Mouse (Mus musculus) lung, postnatal 0 days (tissue): ENCODE results near the gene Padi2. TPM values are rescaled to one million over a fixed set of nuclear protein-coding genes. Genes with fewer than 3 reads are reported as not detected.

Experiments
- ATAC-seq: fragments of 200-750 bp; cut with Nextera tagmentation; 2 replicates; pipeline ENCODE4 v1.8.0; 2017; ENCODE audit warnings: moderate library complexity
- DNase-seq: peaks from one replicate; pipeline ENCODE4 v3.0.0-alpha.2; 2016; ENCODE audit warnings: low spot score
- H3K27ac ChIP-seq: fragments of 300-500 bp; sonication (generic); 2 replicates; pipeline ENCODE4 v1.5.1; 2014; ENCODE audit warnings: antibody characterized with exemption, mild to moderate bottlenecking, low read length, mixed read lengths
- H3K27me3 ChIP-seq: fragments of 300-500 bp; sonication (generic); replicated peaks from 2 replicates; pipeline ENCODE4 v1.6.1; 2014; ENCODE audit warnings: low read length, mixed read lengths; ENCODE audit not compliant: insufficient read depth
- H3K36me3 ChIP-seq: fragments of 300-500 bp; sonication (generic); 2 replicates; pipeline ENCODE4 v1.6.1; 2014; ENCODE audit warnings: low read length, mixed read lengths; ENCODE audit not compliant: insufficient read depth
- H3K4me1 ChIP-seq: fragments of 300-500 bp; sonication (generic); 2 replicates; pipeline ENCODE4 v1.6.1; 2014; ENCODE audit warnings: antibody characterized with exemption, low read depth, low read length, mixed read lengths; ENCODE audit not compliant: insufficient read depth
- H3K4me2 ChIP-seq: fragments of 300-500 bp; sonication (generic); replicated peaks from 2 replicates; pipeline ENCODE4 v1.6.1; 2014; ENCODE audit warnings: low read depth, mild to moderate bottlenecking, low read length, moderate library complexity, mixed read lengths
- H3K4me3 ChIP-seq: fragments of 300-500 bp; sonication (generic); 2 replicates; pipeline ENCODE4 v1.5.1; 2014; ENCODE audit warnings: low read depth, low read length
- H3K9ac ChIP-seq: fragments of 300-500 bp; sonication (generic); replicated peaks from 2 replicates; pipeline ENCODE4 v1.6.1; 2014; ENCODE audit warnings: low read depth, mild to moderate bottlenecking
- H3K9me3 ChIP-seq: fragments of 300-500 bp; sonication (generic); 2 replicates; pipeline ENCODE4 v1.6.1; 2016; ENCODE audit warnings: low read length, mixed read lengths
- CTCF ChIP-seq: IDR thresholded peaks from 2 replicates; pipeline ENCODE4 v1.5.1; 2016; ENCODE audit warnings: antibody characterized with exemption, mild to moderate bottlenecking
- EP300 ChIP-seq: IDR thresholded peaks from 2 replicates; pipeline ENCODE4 v1.6.1; 2016; ENCODE audit warnings: antibody characterized with exemption, mild to moderate bottlenecking, control low read depth
- WGBS: fragments of 180-500 bp; shearing (Covaris S2); extraction: QIAGEN DNeasy Blood & Tissue Kit; methylation state at CpG from one replicate; pipeline ENCODE4 v1.1.7; 2014; 5-methylcytosine and 5-hydroxymethylcytosine counted together
- polyA plus RNA-seq: library from polyadenylated mRNA; unstranded; fragments of >200 nt; fragmentation: Nextera tagmentation; extraction: Ambion mirVana; gene quantifications from 2 replicates; pipeline ENCODE4 v1.2.1, GENCODE M21; 2015

Gene Padi2
- polyA plus RNA-seq, 1 experiment from 2014 or later: 0.94 TPM

- Histone ChIP-seq H3K27me3 (no peaks in the 10 kb centered on the region), H3K9me3 (no peaks in the 10 kb centered on the region), H3K27ac (no peak overlapping the region), H3K4me3 (no peak overlapping the region), H3K4me2 (no peak overlapping the region), H3K4me1 (no peaks in the 10 kb centered on the region), H3K36me3 (no peaks in the 10 kb centered on the region), H3K9ac (no peak overlapping the region)
- TF ChIP-seq EP300: no peak
- no peak for TF ChIP-seq CTCF
- DNase-seq: no peak
- 92% methylated on average over 14 of the region's 14 CpGs for WGBS
- ATAC-seq: no peak
Measured at GRCm38 (mm10) chr4:140891525-140892162, 14.5 kb upstream of the Padi2 start.

GRCm38 (mm10) chr4:140892163-140892530 lies 14.0 kb upstream of the Padi2 start:
- 52% methylated on average over 1 of the region's 1 CpGs for WGBS
- no peak overlapping the region for H3K27ac ChIP-seq
- H3K27me3 ChIP-seq: no peaks in the 10 kb centered on the region
- no peak for TF ChIP-seq CTCF
- TF ChIP-seq EP300: no peak
- H3K4me1 ChIP-seq: no peaks in the 10 kb centered on the region
- no peak overlapping the region for H3K9ac ChIP-seq
- ATAC-seq: no peak
- DNase-seq: no peak
- no peak overlapping the region for H3K4me2 ChIP-seq
- H3K9me3 ChIP-seq: no peaks in the 10 kb centered on the region
- no peaks in the 10 kb centered on the region for H3K36me3 ChIP-seq
- no peak overlapping the region for H3K4me3 ChIP-seq

DNA sequence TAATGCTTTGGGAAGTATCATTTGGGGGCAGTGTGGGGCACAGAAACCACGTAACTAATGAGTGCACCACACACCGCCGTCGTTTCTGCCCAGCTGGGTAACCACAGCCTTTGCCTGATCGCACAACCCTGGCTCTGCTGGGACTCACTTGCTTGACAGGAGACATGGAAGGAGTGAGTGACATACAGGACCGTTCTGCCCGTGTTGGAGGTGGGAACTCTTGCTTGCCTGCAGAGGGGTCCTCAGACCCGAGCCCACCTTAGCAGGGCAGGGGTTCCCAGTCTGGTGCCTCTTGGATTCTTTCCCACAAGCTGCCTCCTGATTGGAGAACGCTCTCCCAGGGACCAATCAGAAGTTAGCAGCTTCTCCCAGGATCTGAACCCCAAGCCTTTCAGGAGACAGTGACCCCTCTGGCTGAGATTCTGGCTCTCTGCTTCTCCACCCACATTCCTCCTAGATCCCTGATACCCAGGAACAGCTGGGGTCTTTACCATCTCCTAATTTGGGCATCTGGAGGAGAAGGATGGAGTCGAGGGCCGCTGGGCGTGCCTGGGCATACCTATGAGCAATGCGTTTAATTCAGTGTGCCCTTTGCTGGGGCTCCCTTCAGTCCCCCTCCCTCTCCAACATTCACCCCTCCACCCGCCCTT lies 1.2 kb upstream of the Padi2 start:
- ATAC-seq (no peak), DNase-seq (no peak)
- Histone ChIP-seq H3K9ac (no peak overlapping the region), H3K4me2 (no peak overlapping the region), H3K9me3 (no peaks in the 10 kb centered on the region), H3K27ac (no peak overlapping the region), H3K27me3 (0 out of 2 replicates have a peak, but pooled peaks cover 9% of the 10 kb centered on the region), H3K36me3 (no peaks in the 10 kb centered on the region), H3K4me3 (no peak overlapping the region), H3K4me1 (no peaks in the 10 kb centered on the region)
- WGBS: 53% methylated on average over 14 of the region's 14 CpGs
- TF ChIP-seq CTCF (no peak), EP300 (no peak)

- WGBS: 17% methylated on average over 11 of the region's 11 CpGs
- Histone ChIP-seq H3K9ac (no peak overlapping the region), H3K4me2 (peak overlapping the region; percentile 55), H3K4me1 (no peaks in the 10 kb centered on the region), H3K27me3 (0 out of 2 replicates have a peak, but pooled peaks cover 9% of the 10 kb centered on the region), H3K4me3 (peak overlapping the region; percentile 24; the same call in 1 of the 2 replicates), H3K27ac (no peak overlapping the region), H3K36me3 (no peaks in the 10 kb centered on the region), H3K9me3 (no peaks in the 10 kb centered on the region)
- TF ChIP-seq CTCF (no peak), EP300 (no peak)
- ATAC-seq (no peak), DNase-seq (peak; percentile 17)
Measured at GRCm38 (mm10) chr4:140905426-140905871, 695 bp upstream of the Padi2 start.

- no peak for DNase-seq
- Histone ChIP-seq H3K27ac (no peak overlapping the region), H3K4me2 (no peak overlapping the region), H3K27me3 (0 out of 2 replicates have a peak, but pooled peaks cover 9% of the 10 kb centered on the region), H3K36me3 (no peaks in the 10 kb centered on the region), H3K4me1 (no peaks in the 10 kb centered on the region), H3K4me3 (no peak overlapping the region), H3K9ac (no peak overlapping the region), H3K9me3 (no peaks in the 10 kb centered on the region)
- 63% methylated on average over 11 of the region's 11 CpGs for WGBS
- no peak for ATAC-seq
- no peak for TF ChIP-seq EP300
- TF ChIP-seq CTCF: no peak
Measured at GRCm38 (mm10) chr4:140906827-140907280, 710 bp downstream of the Padi2 start.

DNA sequence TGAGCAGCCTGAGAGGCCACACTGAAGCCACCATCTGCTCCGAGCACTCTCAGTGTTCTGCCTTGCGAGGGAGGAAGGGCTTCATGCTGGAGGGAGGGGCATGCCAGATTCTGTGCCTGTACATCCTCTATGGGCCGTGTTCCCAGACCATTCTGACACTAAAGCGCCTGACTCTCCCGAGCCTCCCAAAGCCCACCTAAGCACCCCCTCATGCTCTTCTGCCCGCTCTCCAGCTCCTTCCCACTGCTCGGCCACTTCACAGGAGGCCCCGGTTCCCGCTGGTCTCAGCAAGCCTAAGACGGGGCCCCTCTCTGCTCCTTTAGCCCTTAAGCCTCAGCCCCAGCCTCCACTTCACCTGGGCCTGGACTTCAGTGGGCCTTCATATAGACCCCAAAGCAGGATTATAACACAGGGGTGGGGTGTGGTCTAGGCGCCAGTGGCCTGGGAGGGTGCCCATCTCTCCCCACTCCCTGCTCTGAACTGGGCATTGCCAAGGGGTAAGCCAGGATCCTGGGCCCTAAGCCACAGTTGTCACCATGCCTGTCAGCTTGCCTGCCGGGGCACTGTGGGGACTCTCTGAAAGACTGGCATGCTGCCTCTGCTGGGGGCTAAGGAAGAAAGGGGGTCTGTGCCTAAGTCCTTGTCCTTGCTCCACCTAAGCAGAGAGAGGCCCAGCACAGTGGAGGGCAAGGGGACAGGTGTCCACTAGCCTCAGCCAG lies 1.3 kb downstream of the Padi2 start:
- WGBS: 62% methylated on average over 11 of the region's 12 CpGs
- ATAC-seq: no peak
- Histone ChIP-seq H3K4me1 (no peaks in the 10 kb centered on the region), H3K9me3 (no peaks in the 10 kb centered on the region), H3K4me3 (no peak overlapping the region), H3K27me3 (0 out of 2 replicates have a peak, but pooled peaks cover 9% of the 10 kb centered on the region), H3K4me2 (no peak overlapping the region), H3K9ac (no peak overlapping the region), H3K36me3 (no peaks in the 10 kb centered on the region), H3K27ac (no peak overlapping the region)
- TF ChIP-seq EP300 (no peak), CTCF (no peak)
- no peak for DNase-seq
